8 mouse cellular contexts compared by ENCODE assay signal in genomic region chr8:13492198-13492995, GRCm38 (mm10). TPM values are rescaled to one million over a fixed set of nuclear protein-coding genes. Genes with fewer than 3 reads are reported as not detected.
DNase-seq lines count a peak whose midpoint lies in the region; ATAC-seq lines count a peak whose summit lies in the region.

No protein-coding gene starts in this region.

- H3K27ac ChIP-seq in midbrain, embryonic 13.5 days, result no peak overlapping the region
- H3K27ac ChIP-seq in midbrain, embryonic 10.5 days (replicated peaks), result no peak overlapping the region

- no peaks in the 10 kb centered on the region for H3K36me3 ChIP-seq in midbrain, embryonic 13.5 days
- no peaks in the 10 kb centered on the region for H3K36me3 ChIP-seq in midbrain, embryonic 10.5 days

- H3K4me1 ChIP-seq in midbrain, embryonic 13.5 days (replicated peaks), result peaks cover 38% of the 10 kb centered on the region
- peaks cover 34% of the 10 kb centered on the region for H3K4me1 ChIP-seq in midbrain, embryonic 10.5 days

- no peaks in the 10 kb centered on the region for H3K9me3 ChIP-seq in midbrain, embryonic 13.5 days
- no peaks in the 10 kb centered on the region for H3K9me3 ChIP-seq in midbrain, embryonic 10.5 days (replicated peaks)

- no peak overlapping the region for H3K4me2 ChIP-seq in midbrain, embryonic 13.5 days (replicated peaks)

- H3K4me3 ChIP-seq in midbrain, embryonic 13.5 days (replicated peaks), result no peak overlapping the region
- no peak overlapping the region for H3K4me3 ChIP-seq in midbrain, embryonic 10.5 days

- H3K9ac ChIP-seq in midbrain, embryonic 13.5 days (replicated peaks), result no peak overlapping the region

- ATAC-seq in midbrain, embryonic 13.5 days, result 0 out of 2 replicates have a peak, but pooled peaks have one; percentile 19
- ATAC-seq in megakaryocyte progenitor cell, adult 5-6 weeks (replicated peaks; ENCODE audit: poor library complexity), result 0 out of 2 replicates have a peak, but pooled peaks have one; percentile 17
- no peak for ATAC-seq in megakaryocyte, adult 5-6 weeks (ENCODE audit: poor library complexity, severe bottlenecking)

- peaks cover 49% of the 10 kb centered on the region for H3K27me3 ChIP-seq in midbrain, embryonic 13.5 days
- H3K27me3 ChIP-seq in midbrain, embryonic 10.5 days (ENCODE audit: low read depth, poor library complexity, severe bottlenecking), result peaks cover 47% of the 10 kb centered on the region

- intact Hi-C loops in gastrocnemius, postnatal 36 days (cut with DNase I), result loop anchor here (5.0 kb wide), 1 partner anchor 55 kb away; no protein-coding TSS in a partner anchor

- WGBS in midbrain, embryonic 13.5 days, result 58% methylated on average over 9 of the region's 9 CpGs
- 67% methylated on average over 9 of the region's 9 CpGs for WGBS in midbrain, embryonic 10.5 days

- no peak for DNase-seq in midbrain, embryonic 10.5 days (ENCODE audit: low spot score)
- DNase-seq in gastrocnemius, postnatal 36 days, result peak; percentile 43 to 56
- DNase-seq in kidney, adult 18-20 months, result peak; percentile 73
- no peak for DNase-seq in c-Kit-positive CD71-positive TER-119-positive erythroid progenitor cells, embryonic 14.5 days (ENCODE audit: low spot score)
- DNase-seq in cerebellum, postnatal 14 days, result no peak

RNA-seq across cellular contexts. Expression of gene Gas6, which starts 1.9 kb away (rescaled TPM):
- polyA plus RNA-seq in midbrain, embryonic 13.5 days (2015; fragmentation: Nextera tagmentation; extraction: Ambion mirVana), result 13.8 and 15.9 TPM in 2 replicates
- polyA plus RNA-seq in midbrain, embryonic 10.5 days (2016; fragmentation: Nextera tagmentation; extraction: Ambion mirVana), result 8.9 and 14.6 TPM in 2 replicates
- 10 to 100 TPM; 55.1 to 58.8 TPM for total RNA-seq in gastrocnemius, postnatal 36 days (2021)
- not detected in 2 replicates for total RNA-seq in megakaryocyte progenitor cell, adult 5-6 weeks (2015)
- total RNA-seq in megakaryocyte progenitor cell, adult 5-6 weeks (2017), result 0.12 and 0.84 TPM in 2 replicates
- 0.43 and 0.56 TPM in 2 replicates for total RNA-seq in megakaryocyte, adult 5-6 weeks (2015)
- 0.77 and 1.6 TPM in 2 replicates for total RNA-seq in megakaryocyte, adult 5-6 weeks (2017)

RNA-seq across cellular contexts. Expression of gene Tmem255b, which starts 57.4 kb away (rescaled TPM):
- polyA plus RNA-seq in midbrain, embryonic 13.5 days (2015; fragmentation: Nextera tagmentation; extraction: Ambion mirVana), result not detected in 2 replicates
- 0.10 TPM in 1 of 2 replicates, not detected in the other for polyA plus RNA-seq in midbrain, embryonic 10.5 days (2016; fragmentation: Nextera tagmentation; extraction: Ambion mirVana)
- total RNA-seq in gastrocnemius, postnatal 36 days (2021), result 1 to 10 TPM; 2.7 to 2.8 TPM
- not detected in 2 replicates for total RNA-seq in megakaryocyte progenitor cell, adult 5-6 weeks (2015)
- not detected in 2 replicates for total RNA-seq in megakaryocyte progenitor cell, adult 5-6 weeks (2017)
- total RNA-seq in megakaryocyte, adult 5-6 weeks (2015), result not detected in 2 replicates
- total RNA-seq in megakaryocyte, adult 5-6 weeks (2017), result not detected in 2 replicates

Comparison
In these comparisons a context has a peak if more than half of its experiments do, and no peak if none do; other contexts are left out.
1. DNase-seq: peak in gastrocnemius, postnatal 36 days (2 of 2) and kidney, adult 18-20 months (single experiment); none in midbrain, embryonic 10.5 days (single experiment), c-Kit-positive CD71-positive TER-119-positive erythroid progenitor cells, embryonic 14.5 days (single experiment) and cerebellum, postnatal 14 days (0 of 2).
2. RNA of gene Gas6, which starts 1.9 kb away (total RNA-seq): 55.1 to 58.8 TPM in gastrocnemius, postnatal 36 days; 0.43 to 1.6 TPM in megakaryocyte, adult 5-6 weeks and 0.12 to 0.84 TPM in megakaryocyte progenitor cell, adult 5-6 weeks; every median in the first group is over 10 times any median in the second.